Mouse (Mus musculus): Measurements from ENCODE around the gene Olfr825. TPM values are rescaled to one million over a fixed set of nuclear protein-coding genes. Genes with fewer than 3 reads are reported as not detected.
"Not testable (repeated sequence)": the region's sequence is repeated elsewhere in the genome, so short reads cannot be mapped to it uniquely, and the experiment has no call there.

The Olfr825 gene
- polyA plus RNA-seq, 1 experiment from 2014 or later: not detected

- 91% methylated on average over 1 of the region's 1 CpGs for WGBS
Observed at GRCm38 (mm10) chr10:130115283-130115682, 51.3 kb downstream of the Olfr825 start, which contains the start of gene Olfr823. Gene Olfr823 (minus strand): TSS chr10:130115383.

More at GRCm38 (mm10) chr10:130115283-130115682, 51.3 kb downstream of the Olfr825 start, which contains the start of gene Olfr823:
- not testable (repeated sequence) for H3K4me3 ChIP-seq (ENCODE audit: low read depth, low read length); H3K4me1 ChIP-seq (ENCODE audit: control insufficient read depth, insufficient read depth, low read length); H3K9ac ChIP-seq (ENCODE audit: low read length); H3K36me3 ChIP-seq (ENCODE audit: control insufficient read depth, insufficient read depth, low read length); H3K27me3 ChIP-seq (ENCODE audit: control insufficient read depth, insufficient read depth, low read length); ATAC-seq (ENCODE audit: insufficient read depth, low FRiP score, low TSS enrichment); H3K9me3 ChIP-seq (ENCODE audit: control insufficient read depth, low read length); H3K4me2 ChIP-seq (ENCODE audit: low read depth); H3K27ac ChIP-seq (ENCODE audit: low read depth, low read length); DNase-seq (ENCODE audit: low spot score)

Other genes with a start within 250 kb of the Olfr825 start
- gene Olfr818, start 217.7 kb downstream of the Olfr825 start, polyA plus RNA-seq (2014; fragmentation: Nextera tagmentation; extraction: Ambion mirVana): not detected in 2 replicates
- gene Olfr819, start 199.5 kb downstream of the Olfr825 start, polyA plus RNA-seq (2014; fragmentation: Nextera tagmentation; extraction: Ambion mirVana): not detected in 2 replicates
- gene Olfr247, start 190.6 kb downstream of the Olfr825 start, polyA plus RNA-seq (2014; fragmentation: Nextera tagmentation; extraction: Ambion mirVana): not detected in 2 replicates
- not detected in 2 replicates for gene Gm10310, start 181.7 kb downstream of the Olfr825 start, polyA plus RNA-seq (2014; fragmentation: Nextera tagmentation; extraction: Ambion mirVana)
- gene Olfr820, start 154.1 kb downstream of the Olfr825 start, polyA plus RNA-seq (2014; fragmentation: Nextera tagmentation; extraction: Ambion mirVana): not detected in 2 replicates
- not detected in 2 replicates for gene Olfr821, start 136.4 kb downstream of the Olfr825 start, polyA plus RNA-seq (2014; fragmentation: Nextera tagmentation; extraction: Ambion mirVana)
- gene Olfr822, start 95.6 kb downstream of the Olfr825 start, polyA plus RNA-seq (2014; fragmentation: Nextera tagmentation; extraction: Ambion mirVana): not detected in 2 replicates
- gene Olfr823, start 51.4 kb downstream of the Olfr825 start, polyA plus RNA-seq (2014; fragmentation: Nextera tagmentation; extraction: Ambion mirVana): not detected in 2 replicates
- not detected in 2 replicates for gene Olfr824, start 36.8 kb downstream of the Olfr825 start, polyA plus RNA-seq (2014; fragmentation: Nextera tagmentation; extraction: Ambion mirVana)
- not detected in 2 replicates for gene Olfr826, start 17.4 kb upstream of the Olfr825 start, polyA plus RNA-seq (2014; fragmentation: Nextera tagmentation; extraction: Ambion mirVana)
- gene Olfr827, start 47.6 kb upstream of the Olfr825 start, polyA plus RNA-seq (2014; fragmentation: Nextera tagmentation; extraction: Ambion mirVana): not detected in 2 replicates
- 52.7 and 59.2 TPM in 2 replicates for gene Neurod4, start 113.5 kb upstream of the Olfr825 start, polyA plus RNA-seq (2014; fragmentation: Nextera tagmentation; extraction: Ambion mirVana)
- 0.28 and 0.41 TPM in 2 replicates for gene Tespa1, start 156.1 kb upstream of the Olfr825 start, polyA plus RNA-seq (2014; fragmentation: Nextera tagmentation; extraction: Ambion mirVana)
- gene Vmn2r84, start 227.6 kb upstream of the Olfr825 start, polyA plus RNA-seq (2014; fragmentation: Nextera tagmentation; extraction: Ambion mirVana): not detected in 2 replicates

All from neural tube, embryonic 11.5 days (tissue).